Mouse (Mus musculus) C2C12 (cell line): Measurements from ENCODE around the gene Ski.

Experiments used
- CTCF ChIP-seq: IDR thresholded peaks from one replicate; pipeline ENCODE4 v1.5.1; 2011; ENCODE audit not compliant: control insufficient read depth, insufficient read depth, insufficient read length
- MAX ChIP-seq: IDR thresholded peaks from one replicate; pipeline ENCODE4 v1.6.1; 2011; ENCODE audit warnings: mild to moderate bottlenecking, control low read depth
- MYOD1 ChIP-seq: IDR thresholded peaks from one replicate; pipeline ENCODE4 v1.6.1; 2011; ENCODE audit warnings: low read depth; ENCODE audit not compliant: control insufficient read depth, insufficient read length
- USF1 ChIP-seq: IDR thresholded peaks from one replicate; pipeline ENCODE4 v1.6.1; 2011; ENCODE audit warnings: low read depth, mild to moderate bottlenecking, control low read depth, moderate library complexity

GRCm38 (mm10) chr4:155113766-155114410 is 108.5 kb downstream of the Ski start:
- TF ChIP-seq MAX: no peak
- TF ChIP-seq CTCF: no peak
- TF ChIP-seq USF1: no peak
- no peak for TF ChIP-seq MYOD1
